Mouse (Mus musculus) macrophage (primary cell): ENCODE measurements around the gene Baiap2. TPM values are rescaled to one million over a fixed set of nuclear protein-coding genes. Genes with fewer than 3 reads are reported as not detected.

Experiments used
- H3K27ac ChIP-seq: fragments of 350-480 bp; formaldehyde crosslinking; 2 replicates; pipeline ENCODE4 v1.9.0; 2021
- H3K36me3 ChIP-seq: fragments of 350-480 bp; formaldehyde crosslinking; 2 replicates; pipeline ENCODE4 v1.9.0; 2021; ENCODE audit errors: inconsistent target
- H3K4me3 ChIP-seq: fragments of 350-480 bp; formaldehyde crosslinking; 2 replicates; pipeline ENCODE4 v1.9.0; 2021; ENCODE audit errors: inconsistent target
- H3K79me2 ChIP-seq: fragments of 350-480 bp; formaldehyde crosslinking; 2 replicates; pipeline ENCODE4 v1.9.0; 2021; ENCODE audit errors: inconsistent target
- whole genome bisulfite sequencing: methylation state at CpG from one replicate; pipeline ENCODE4 v1.1.7; 2026; ENCODE audit warnings: inconsistent platforms; ENCODE audit not compliant: missing documents; 5-methylcytosine and 5-hydroxymethylcytosine counted together
- polyA plus RNA-seq: library from polyadenylated mRNA; stranded (reverse); fragments of 250-400 nt; gene quantifications from 3 replicates; pipeline ENCODE4 v1.2.4, GENCODE M21; 2018; ENCODE audit warnings: inconsistent platforms

Gene Baiap2
- polyA plus RNA-seq, 1 experiment from 2014 or later = 20.6 TPM

GRCm38 (mm10) chr11:119947426-119947825 is 4.9 kb downstream of the Baiap2 start:
- 100% methylated on average over 1 of the region's 1 CpGs for WGBS
- Histone ChIP-seq H3K4me3 (no peak overlapping the region), H3K79me2 (peaks cover 90% of the 10 kb centered on the region), H3K27ac (no peak overlapping the region), H3K36me3 (no peaks in the 10 kb centered on the region)

GRCm38 (mm10) chr11:119947897-119948296 is 5.3 kb downstream of the Baiap2 start:
- Histone ChIP-seq H3K79me2 (peaks cover 95% of the 10 kb centered on the region), H3K27ac (no peak overlapping the region), H3K36me3 (no peaks in the 10 kb centered on the region), H3K4me3 (no peak overlapping the region)
- WGBS = 82% methylated on average over 2 of the region's 2 CpGs

- Histone ChIP-seq H3K36me3 (no peaks in the 10 kb centered on the region), H3K79me2 (peaks cover 99% of the 10 kb centered on the region), H3K4me3 (no peak overlapping the region), H3K27ac (no peak overlapping the region)
- WGBS = 44% methylated on average over 4 of the region's 4 CpGs
Observed at GRCm38 (mm10) chr11:119948305-119948704, 5.7 kb downstream of the Baiap2 start.

DNA sequence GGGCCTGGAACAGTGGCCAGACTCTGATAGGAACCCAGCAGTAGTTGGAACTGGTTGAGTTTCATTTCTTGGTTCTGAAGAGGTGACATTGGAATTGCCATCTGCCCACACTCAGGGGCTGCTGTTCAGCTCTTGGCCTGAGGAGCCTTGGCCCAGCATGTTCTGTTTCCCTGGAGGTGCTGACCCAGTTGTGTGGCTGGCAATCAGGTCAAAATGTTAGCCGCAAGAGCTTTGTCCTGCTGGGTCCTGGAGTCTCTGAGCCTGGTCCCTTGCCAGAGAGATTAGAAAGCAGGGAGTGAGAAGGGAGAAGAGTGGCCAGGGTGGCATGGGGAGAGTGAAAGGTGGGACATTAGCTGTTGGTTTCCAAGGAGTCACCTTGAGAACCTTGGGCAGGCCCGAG is 6.2 kb downstream of the Baiap2 start:
- H3K4me3 ChIP-seq = no peak overlapping the region
- H3K36me3 ChIP-seq = no peaks in the 10 kb centered on the region
- WGBS = 86% methylated on average over 2 of the region's 2 CpGs

GRCm38 (mm10) chr11:119950535-119950934 is 8.0 kb downstream of the Baiap2 start:
- Histone ChIP-seq H3K4me3 (no peak overlapping the region), H3K79me2 (peaks cover 96% of the 10 kb centered on the region), H3K36me3 (no peaks in the 10 kb centered on the region), H3K27ac (no peak overlapping the region)
- WGBS = 96% methylated on average over 3 of the region's 3 CpGs

More for the DNA sequence above, 6.2 kb downstream of the Baiap2 start:
- no peak overlapping the region for H3K27ac ChIP-seq
- peaks cover 100% of the 10 kb centered on the region for H3K79me2 ChIP-seq

- Histone ChIP-seq H3K36me3 (no peaks in the 10 kb centered on the region), H3K79me2 (peaks cover 96% of the 10 kb centered on the region), H3K4me3 (no peak overlapping the region), H3K27ac (no peak overlapping the region)
- WGBS = 93% methylated on average over 6 of the region's 6 CpGs
Observed at GRCm38 (mm10) chr11:119951326-119951725, 8.8 kb downstream of the Baiap2 start.

GRCm38 (mm10) chr11:119952429-119953224 is 10.1 kb downstream of the Baiap2 start:
- Histone ChIP-seq H3K36me3 (peaks cover 7% of the 10 kb centered on the region; the same call in 1 of the 2 replicates), H3K79me2 (peaks cover 94% of the 10 kb centered on the region), H3K4me3 (no peak overlapping the region), H3K27ac (no peak overlapping the region)
- WGBS = 45% methylated on average over 5 of the region's 5 CpGs

DNA sequence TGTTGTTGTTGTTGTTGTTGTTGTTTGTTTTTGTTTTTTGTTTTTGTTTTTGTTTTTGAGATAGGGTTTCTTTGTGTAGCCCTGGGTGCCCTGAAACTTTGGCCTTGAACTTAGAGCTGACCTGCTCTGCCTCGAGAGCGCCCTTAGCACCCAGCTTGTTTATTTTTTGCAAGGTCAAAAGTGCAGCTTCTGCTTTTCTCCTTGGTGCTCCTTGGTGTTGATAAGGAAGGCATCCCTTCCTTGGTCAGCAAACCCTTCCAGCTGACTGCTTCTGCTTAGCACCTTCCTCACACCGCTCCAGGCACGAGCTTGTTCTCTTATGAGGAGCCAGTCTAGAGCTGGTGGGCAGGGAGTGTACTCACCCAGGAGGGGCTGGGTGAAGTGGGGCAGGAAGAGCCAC is 11.7 kb downstream of the Baiap2 start:
- peaks cover 8% of the 10 kb centered on the region; the same call in 1 of the 2 replicates for H3K36me3 ChIP-seq
- H3K27ac ChIP-seq = peak overlapping the region; percentile 31
- WGBS = 8% methylated on average over 4 of the region's 4 CpGs
- H3K79me2 ChIP-seq = peaks cover 78% of the 10 kb centered on the region
- H3K4me3 ChIP-seq = no peak overlapping the region

DNA sequence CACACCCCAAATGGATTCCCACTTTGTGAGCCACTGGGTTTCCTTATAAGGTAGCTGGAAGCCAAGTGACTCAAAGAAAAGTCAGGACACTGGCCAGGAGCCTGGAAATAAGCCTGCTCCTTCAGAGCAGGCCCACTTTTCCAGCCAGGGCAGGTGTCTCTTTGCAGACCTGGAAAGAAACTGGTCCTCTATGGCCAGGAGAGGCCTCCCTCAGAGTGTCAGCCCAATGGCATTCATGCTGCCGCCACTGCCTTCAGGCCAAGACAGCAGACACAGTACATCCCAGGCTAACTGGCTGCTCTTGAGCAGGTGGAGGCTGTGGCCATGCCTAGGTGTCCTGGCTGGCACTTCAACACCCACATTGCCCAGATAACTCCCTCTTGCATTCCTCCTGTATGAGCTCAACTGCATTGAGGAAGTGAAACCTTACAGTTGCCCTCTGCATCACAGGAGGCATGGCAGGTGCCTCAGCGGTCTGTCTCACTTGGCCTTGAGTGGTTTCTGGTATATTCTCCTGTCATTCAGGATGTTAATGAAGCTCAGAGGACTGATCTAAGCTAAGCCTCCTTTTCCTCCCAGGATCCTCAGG is 12.3 kb downstream of the Baiap2 start:
- Histone ChIP-seq H3K36me3 (peaks cover 12% of the 10 kb centered on the region; the same call in 1 of the 2 replicates), H3K27ac (peak overlapping the region; percentile 31), H3K4me3 (no peak overlapping the region), H3K79me2 (peaks cover 71% of the 10 kb centered on the region)
- 48% methylated on average over 2 of the region's 2 CpGs for whole genome bisulfite sequencing

GRCm38 (mm10) chr11:119955432-119955831 is 12.9 kb downstream of the Baiap2 start:
- Histone ChIP-seq H3K27ac (peak overlapping the region; percentile 31), H3K4me3 (no peak overlapping the region), H3K36me3 (peaks cover 15% of the 10 kb centered on the region; the same call in 1 of the 2 replicates), H3K79me2 (peaks cover 66% of the 10 kb centered on the region)
- 17% methylated on average over 3 of the region's 3 CpGs for WGBS

GRCm38 (mm10) chr11:119956590-119956989 is 14.0 kb downstream of the Baiap2 start:
- WGBS = 92% methylated on average over 13 of the region's 13 CpGs
- H3K79me2 ChIP-seq = peaks cover 54% of the 10 kb centered on the region

DNA sequence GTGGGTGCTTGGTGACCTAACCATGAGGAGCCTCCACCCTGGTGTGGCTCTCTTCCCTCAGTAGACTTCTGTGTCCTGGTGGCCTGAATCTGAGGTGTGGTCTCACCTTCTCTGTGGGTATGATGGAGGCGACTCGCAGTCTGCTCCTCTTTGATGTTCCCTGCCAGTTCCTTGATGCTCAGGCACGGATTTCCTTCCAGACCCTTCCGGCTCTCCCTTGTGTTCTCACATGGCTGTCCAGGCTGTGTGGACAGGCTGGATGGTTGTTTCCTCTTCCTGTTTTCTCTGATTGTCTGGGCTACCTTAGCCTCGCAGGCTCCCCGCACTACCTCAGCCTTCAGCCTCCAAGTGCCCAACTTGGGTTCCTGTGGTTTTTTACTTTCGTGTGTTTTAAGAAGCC is 16.3 kb downstream of the Baiap2 start:
- no peak overlapping the region for H3K27ac ChIP-seq
- no peak overlapping the region for H3K4me3 ChIP-seq
- WGBS = 86% methylated on average over 6 of the region's 7 CpGs
- peaks cover 28% of the 10 kb centered on the region; the same call in 1 of the 2 replicates for H3K36me3 ChIP-seq
- H3K79me2 ChIP-seq = peaks cover 31% of the 10 kb centered on the region

More at GRCm38 (mm10) chr11:119956590-119956989, 14.0 kb downstream of the Baiap2 start:
- Histone ChIP-seq H3K36me3 (peaks cover 27% of the 10 kb centered on the region; the same call in 1 of the 2 replicates), H3K27ac (no peak overlapping the region), H3K4me3 (no peak overlapping the region)

DNA sequence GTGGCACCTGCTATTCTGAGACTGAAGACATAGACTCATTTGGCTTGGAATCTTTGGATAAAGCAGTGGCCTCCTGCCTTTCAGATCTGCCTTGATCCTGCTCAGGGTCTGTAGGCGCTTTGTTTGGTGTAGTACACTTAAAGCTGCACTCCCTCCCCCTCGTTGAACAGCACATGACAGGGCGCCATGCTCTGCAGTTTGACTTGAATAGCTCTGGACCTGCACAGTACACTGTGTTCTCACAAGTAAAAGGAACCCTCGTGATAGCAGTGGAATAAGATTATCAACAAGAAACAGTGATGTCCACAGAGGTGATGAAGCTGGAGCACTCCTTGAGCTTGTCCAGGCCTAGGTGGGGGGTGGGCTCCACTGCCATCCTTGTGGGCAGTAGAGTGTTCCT is 17.2 kb downstream of the Baiap2 start:
- no peak overlapping the region for H3K27ac ChIP-seq
- no peak overlapping the region for H3K4me3 ChIP-seq
- peaks cover 28% of the 10 kb centered on the region; the same call in 1 of the 2 replicates for H3K36me3 ChIP-seq
- H3K79me2 ChIP-seq = peaks cover 26% of the 10 kb centered on the region
- 80% methylated on average over 4 of the region's 4 CpGs for WGBS

- H3K27ac ChIP-seq = no peak overlapping the region
- H3K79me2 ChIP-seq = peaks cover 18% of the 10 kb centered on the region
- 17% methylated on average over 6 of the region's 6 CpGs for WGBS
- H3K4me3 ChIP-seq = no peak overlapping the region
- peaks cover 37% of the 10 kb centered on the region; the same call in 1 of the 2 replicates for H3K36me3 ChIP-seq
Observed at GRCm38 (mm10) chr11:119960671-119961070, 18.1 kb downstream of the Baiap2 start.

DNA sequence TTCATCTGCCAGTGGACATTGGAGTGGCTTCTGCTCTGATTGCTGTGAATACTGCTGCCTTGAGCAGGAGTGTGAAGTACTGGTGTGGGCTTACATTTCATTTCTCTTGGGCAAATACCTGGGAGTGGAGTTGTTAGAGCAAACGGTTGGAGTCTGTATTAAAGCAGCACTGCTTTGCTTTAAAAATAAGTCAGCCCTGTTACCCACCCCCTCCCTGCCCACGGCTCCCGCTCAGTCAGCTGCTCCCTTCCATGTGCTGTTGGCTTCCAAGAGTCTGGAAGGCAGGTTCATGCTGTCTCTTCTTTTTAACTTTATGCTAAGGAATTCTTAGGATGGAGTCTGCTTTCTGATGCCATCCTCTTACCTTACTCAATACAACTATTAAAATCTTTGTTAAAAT is 18.9 kb downstream of the Baiap2 start:
- Histone ChIP-seq H3K79me2 (peaks cover 9% of the 10 kb centered on the region), H3K4me3 (no peak overlapping the region), H3K27ac (no peak overlapping the region), H3K36me3 (peaks cover 44% of the 10 kb centered on the region; the same call in 1 of the 2 replicates)
- 91% methylated on average over 3 of the region's 3 CpGs for WGBS
